ENCODE assay signal across 9 mouse cellular contexts in genomic region chr19:10456752-10457483, GRCm38 (mm10). TPM values are rescaled to one million over a fixed set of nuclear protein-coding genes. Genes with fewer than 3 reads are reported as not detected.
DNase-seq lines count a peak whose midpoint lies in the region; ATAC-seq and TF ChIP-seq lines count a peak whose summit lies in the region.
"Had no signal": no experiment of that assay in that cellular context is flagged by ENCODE, and none has a peak within 500 bp of the region (broad histone marks: within the 10 kb centered on the region; RNA-seq: fewer than 3 reads in every experiment).

Gene Lrrc10b, minus strand, starts transcription at chr19:10457473.

- H3K36me3 ChIP-seq in embryonic facial prominence, embryonic 11.5 days (replicated peaks; ENCODE audit: control insufficient read depth, insufficient read depth, low read depth, low read length), result no peaks in the 10 kb centered on the region
- no peaks in the 10 kb centered on the region for H3K36me3 ChIP-seq in lung, embryonic 14.5 days (ENCODE audit: insufficient read depth)

- peak within 1 kb of the TSS; percentile 92 for H3K4me2 ChIP-seq in embryonic facial prominence, embryonic 11.5 days (ENCODE audit: low read depth, low read length)
- peak within 1 kb of the TSS; percentile 93 for H3K4me2 ChIP-seq in lung, embryonic 14.5 days

- H3K27me3 ChIP-seq in embryonic facial prominence, embryonic 11.5 days (ENCODE audit: control insufficient read depth, insufficient read depth, low read length), result peaks cover 52% of the 10 kb centered on the region
- peaks cover 53% of the 10 kb centered on the region for H3K27me3 ChIP-seq in lung, embryonic 14.5 days (ENCODE audit: insufficient read depth, low read length)

- H3K4me3 ChIP-seq in embryonic facial prominence, embryonic 11.5 days (ENCODE audit: low read depth, low read length), result peak within 1 kb of the TSS; percentile 55
- peak within 1 kb of the TSS; percentile 60 for H3K4me3 ChIP-seq in layer of hippocampus, adult 2 months
- peak within 1 kb of the TSS; percentile 50 for H3K4me3 ChIP-seq in lung, embryonic 14.5 days (ENCODE audit: low read depth, low read length)

- H3K9ac ChIP-seq in embryonic facial prominence, embryonic 11.5 days (replicated peaks; ENCODE audit: low read length), result peak within 1 kb of the TSS; percentile 57
- H3K9ac ChIP-seq in lung, embryonic 14.5 days, result peak within 1 kb of the TSS; percentile 32; the same call in 1 of the 2 replicates

- DNase-seq in cerebellum, postnatal 10 days, result peak; percentile 63 to 67
- no peak for DNase-seq in cerebellum, postnatal 36 days
- DNase-seq in embryonic facial prominence, embryonic 11.5 days (ENCODE audit: low spot score), result peak; percentile 79
- DNase-seq in heart, postnatal 14 days, result peak; percentile 65 to 72
- peak; percentile 52 to 70 for DNase-seq in layer of hippocampus, adult 2 months (ENCODE audit: low spot score in 2 of 2)
- DNase-seq in lung, embryonic 14.5 days, result peak; percentile 89
- DNase-seq in ovary, postnatal 36 days (ENCODE audit: low spot score), result peak; percentile 75
- DNase-seq in thymus, postnatal 36 days, result peak; percentile 55

- WGBS in embryonic facial prominence, embryonic 11.5 days, result under 1% methylated on average over 86 of the region's 96 CpGs
- under 1% methylated on average over 95 of the region's 96 CpGs for WGBS in lung, embryonic 14.5 days

- H3K4me1 ChIP-seq in embryonic facial prominence, embryonic 11.5 days (ENCODE audit: control insufficient read depth, insufficient read depth, low read length), result no peaks in the 10 kb centered on the region
- H3K4me1 ChIP-seq in lung, embryonic 14.5 days (ENCODE audit: insufficient read depth), result peaks cover 5% of the 10 kb centered on the region; the same call in 1 of the 2 replicates

- peak; percentile 63 for TF ChIP-seq CTCF in layer of hippocampus, adult 2 months (conservative IDR thresholded peaks at IDR 0.05)
- TF ChIP-seq CTCF in lung, embryonic 14.5 days (IDR thresholded peaks at IDR 0.05; ENCODE audit: low read depth), result peak; percentile 48

- H3K9me3 ChIP-seq in embryonic facial prominence, embryonic 11.5 days (replicated peaks; ENCODE audit: control insufficient read depth, low read length), result no peaks in the 10 kb centered on the region
- H3K9me3 ChIP-seq in lung, embryonic 14.5 days (ENCODE audit: low read depth, low read length), result no peaks in the 10 kb centered on the region

- intact Hi-C loops in heart, postnatal 14 days (cut with DNase I), result no loop called here

- H3K27ac ChIP-seq in embryonic facial prominence, embryonic 11.5 days (replicated peaks; ENCODE audit: low read depth, low read length), result no peak within 1 kb of the TSS
- H3K27ac ChIP-seq in layer of hippocampus, adult 2 months, result peak within 1 kb of the TSS; percentile 87
- no peak within 1 kb of the TSS for H3K27ac ChIP-seq in lung, embryonic 14.5 days (ENCODE audit: low read depth)
- H3K27ac ChIP-seq: macrophage had no signal

- ATAC-seq in embryonic facial prominence, embryonic 11.5 days (replicated peaks; ENCODE audit: insufficient number of reproducible peaks, low FRiP score, low TSS enrichment, low read depth), result peak; percentile 61
- ATAC-seq in lung, embryonic 14.5 days (ENCODE audit: insufficient read depth), result peak; percentile 57

RNA-seq across cellular contexts. Expression of gene Lrrc10b, which starts in this region (rescaled TPM):
- polyA plus RNA-seq in embryonic facial prominence, embryonic 11.5 days (2014; fragmentation: Nextera tagmentation; extraction: Ambion mirVana), result 0.13 and 0.20 TPM in 2 replicates
- 1 to 10 TPM; 1.4 to 2.6 TPM for total RNA-seq in heart, postnatal 14 days (2021)
- total RNA-seq in layer of hippocampus, adult 2 months (2021), result 10 to 100 TPM; 83.9 to 84.6 TPM
- 0.78 and 0.97 TPM in 2 replicates for polyA plus RNA-seq in lung, embryonic 14.5 days (2014; fragmentation: Nextera tagmentation; extraction: Ambion mirVana)

Comparison
In these comparisons a context has a peak if more than half of its experiments do, and no peak if none do; other contexts are left out.
1. RNA of gene Lrrc10b (total RNA-seq): 83.9 to 84.6 TPM in layer of hippocampus, adult 2 months; 1.4 to 2.6 TPM in heart, postnatal 14 days; every median in the first group is over 10 times any median in the second.
2. DNase-seq: peak in cerebellum, postnatal 10 days (2 of 2), heart, postnatal 14 days (2 of 2), layer of hippocampus, adult 2 months (2 of 2), ovary, postnatal 36 days (single experiment) and thymus, postnatal 36 days (2 of 2); none in cerebellum, postnatal 36 days (0 of 2).
3. Peak in DNase-seq, ATAC-seq, H3K4me3 ChIP-seq, H3K9ac ChIP-seq and H3K4me2 ChIP-seq in embryonic facial prominence, embryonic 11.5 days; RNA of the gene not detected or under 1 TPM.
4. Peak in DNase-seq, ATAC-seq, H3K4me3 ChIP-seq, H3K9ac ChIP-seq and H3K4me2 ChIP-seq in lung, embryonic 14.5 days; RNA of the gene not detected or under 1 TPM.
5. Peak in every context shown above with its lines, with median percentiles within 50 percentile points of each other: H3K4me3 ChIP-seq.